Mouse (Mus musculus) stomach, embryonic 15.5 days (tissue): ENCODE results near the gene Wdr59. TPM values are rescaled to one million over a fixed set of nuclear protein-coding genes. Genes with fewer than 3 reads are reported as not detected.

ENCODE experiments used
- ATAC-seq: fragments of 200-750 bp; cut with Nextera tagmentation; 2 replicates; pipeline ENCODE4 v1.8.0; 2017; ENCODE audit warnings: low read depth, moderate number of reproducible peaks, moderate TSS enrichment; ENCODE audit not compliant: insufficient read depth, low FRiP score
- H3K27ac ChIP-seq: fragments of 300-500 bp; sonication (generic); 2 replicates; pipeline ENCODE4 v1.5.1; 2015; ENCODE audit warnings: mild to moderate bottlenecking, inconsistent platforms
- H3K27me3 ChIP-seq: fragments of 300-500 bp; sonication (generic); replicated peaks from 2 replicates; pipeline ENCODE4 v1.6.1; 2015; ENCODE audit warnings: inconsistent platforms
- H3K36me3 ChIP-seq: fragments of 300-500 bp; sonication (generic); 2 replicates; pipeline ENCODE4 v1.6.1; 2015; ENCODE audit warnings: inconsistent platforms
- H3K4me1 ChIP-seq: fragments of 300-500 bp; sonication (generic); 2 replicates; pipeline ENCODE4 v1.6.1; 2015; ENCODE audit warnings: inconsistent platforms
- H3K4me2 ChIP-seq: fragments of 300-500 bp; sonication (generic); 2 replicates; pipeline ENCODE4 v1.6.1; 2015; ENCODE audit warnings: mild to moderate bottlenecking, inconsistent platforms
- H3K4me3 ChIP-seq: fragments of 300-500 bp; sonication (generic); replicated peaks from 2 replicates; pipeline ENCODE4 v1.5.1; 2015; ENCODE audit warnings: inconsistent platforms
- H3K9ac ChIP-seq: fragments of 300-500 bp; sonication (generic); 2 replicates; pipeline ENCODE4 v1.6.1; 2015; ENCODE audit warnings: inconsistent platforms
- H3K9me3 ChIP-seq: fragments of 300-500 bp; sonication (generic); 2 replicates; pipeline ENCODE4 v1.6.1; 2016; ENCODE audit warnings: inconsistent platforms
- WGBS: fragments of 180-500 bp; shearing (Covaris S2); methylation state at CpG from one replicate; pipeline ENCODE4 v1.1.7; 2015; 5-methylcytosine and 5-hydroxymethylcytosine counted together
- polyA plus RNA-seq: library from polyadenylated mRNA; unstranded; fragments of >200 nt; fragmentation: Nextera tagmentation; extraction: Ambion mirVana; gene quantifications from 2 replicates; pipeline ENCODE4 v1.2.1, GENCODE M21; 2015

Gene Wdr59
- polyA plus RNA-seq, 1 experiment from 2014 or later, result 5.5 TPM

DNA sequence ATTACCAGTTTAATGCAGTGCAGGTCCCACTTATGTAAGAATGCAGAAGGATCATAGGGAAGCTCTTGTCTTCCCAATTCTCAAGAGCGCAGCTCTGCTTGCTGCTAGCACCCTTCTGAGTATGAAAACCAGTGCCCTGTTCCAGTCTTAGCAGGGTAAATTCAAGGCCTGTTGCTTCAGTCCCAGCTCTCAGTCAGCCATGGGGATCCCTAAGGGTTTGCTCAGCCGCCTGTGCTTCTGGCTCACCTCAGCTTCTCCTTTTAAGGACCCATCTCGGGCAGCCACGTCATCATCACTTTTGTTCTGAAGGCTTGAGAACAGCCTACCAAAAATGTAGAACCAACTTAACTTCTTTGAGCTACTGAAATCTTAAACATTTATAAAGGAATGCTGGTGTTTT lies 39.9 kb upstream of the Wdr59 start:
- no peak overlapping the region for H3K9ac ChIP-seq
- peaks cover 18% of the 10 kb centered on the region; the same call in 1 of the 2 replicates for H3K4me1 ChIP-seq
- WGBS, result 85% methylated on average over 4 of the region's 4 CpGs
- peak overlapping the region; percentile 26; the same call in 1 of the 2 replicates for H3K27ac ChIP-seq
- H3K4me3 ChIP-seq, result no peak overlapping the region
- no peaks in the 10 kb centered on the region for H3K27me3 ChIP-seq
- H3K36me3 ChIP-seq, result no peaks in the 10 kb centered on the region
- H3K4me2 ChIP-seq, result no peak overlapping the region
- H3K9me3 ChIP-seq, result no peaks in the 10 kb centered on the region
- ATAC-seq, result no peak

DNA sequence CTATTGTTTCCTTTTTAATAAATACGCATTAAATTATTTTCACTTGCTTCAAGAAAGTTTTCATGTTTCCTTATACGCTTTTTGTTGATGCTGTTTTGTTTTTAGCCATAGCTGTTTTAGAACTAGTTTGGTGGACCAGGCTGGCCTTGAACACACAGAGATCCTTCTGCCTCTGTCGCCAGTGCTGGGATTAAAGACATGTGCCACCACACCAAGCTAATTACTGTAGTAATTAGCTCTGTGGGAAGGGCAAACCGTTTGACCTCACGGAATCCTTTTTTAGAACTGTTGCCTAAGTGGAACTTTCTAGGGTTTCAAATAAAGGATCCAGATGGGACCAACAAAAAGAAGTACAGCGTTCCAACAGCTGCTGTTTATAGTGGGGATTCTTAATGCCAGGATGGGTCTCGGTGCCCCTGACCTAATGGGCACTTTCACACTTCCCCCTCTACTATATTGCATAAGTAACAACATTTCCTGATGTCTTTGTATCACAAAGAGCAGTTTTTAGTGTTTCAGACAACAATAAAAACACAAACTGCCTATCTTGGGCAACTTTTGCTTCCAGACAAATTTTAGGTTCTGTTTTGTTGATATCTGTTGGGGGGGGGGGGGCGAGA lies 29.7 kb upstream of the Wdr59 start:
- H3K9me3 ChIP-seq, result no peaks in the 10 kb centered on the region
- H3K9ac ChIP-seq, result no peak overlapping the region
- no peak overlapping the region for H3K27ac ChIP-seq
- no peak overlapping the region for H3K4me2 ChIP-seq
- H3K4me3 ChIP-seq, result no peak overlapping the region
- no peaks in the 10 kb centered on the region for H3K27me3 ChIP-seq
- 74% methylated on average over 8 of the region's 8 CpGs for WGBS
- no peaks in the 10 kb centered on the region for H3K36me3 ChIP-seq
- ATAC-seq, result no peak
- H3K4me1 ChIP-seq, result peaks cover 4% of the 10 kb centered on the region

DNA sequence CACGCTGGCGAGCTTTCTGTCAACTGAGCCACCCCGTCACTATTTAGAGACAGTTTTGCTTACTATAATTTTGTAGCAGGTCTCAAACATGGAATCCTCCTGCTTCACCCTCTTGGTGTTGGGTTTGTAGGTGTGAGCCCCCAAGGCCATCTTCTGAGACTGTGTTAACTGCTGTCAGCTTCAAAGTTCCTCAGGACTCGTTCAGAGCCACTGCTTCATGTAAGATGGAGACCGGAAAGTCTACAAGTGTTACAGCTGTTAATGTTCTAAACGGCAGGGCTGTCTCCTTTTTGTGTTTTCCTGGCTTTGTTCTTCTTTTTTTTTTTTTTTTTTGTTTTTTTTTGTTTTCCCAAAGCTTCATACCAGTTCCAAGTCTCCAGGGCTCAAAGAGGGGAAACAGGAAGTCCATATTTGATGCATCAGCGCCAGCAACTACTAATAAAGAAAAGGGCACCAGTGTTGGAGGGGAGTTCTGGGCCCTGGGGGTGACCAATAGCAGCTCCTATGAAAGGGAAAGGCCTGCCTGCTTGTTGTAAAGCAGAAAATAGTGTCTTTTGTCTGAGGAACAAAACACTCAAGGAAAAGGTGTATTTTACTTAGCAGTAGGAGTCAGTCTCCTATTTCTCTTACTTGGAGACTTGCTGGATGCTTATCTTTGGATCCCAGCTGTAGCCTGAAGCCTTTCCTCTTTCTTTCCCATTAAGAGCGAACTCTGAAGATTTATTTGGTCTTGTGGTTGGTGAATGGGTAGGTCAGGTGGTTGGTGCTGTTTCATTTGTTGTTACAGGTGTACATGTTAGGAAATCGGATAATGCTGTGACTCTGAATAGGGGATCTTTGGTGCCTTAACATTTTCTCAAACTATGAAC lies 28.3 kb upstream of the Wdr59 start:
- Histone ChIP-seq H3K27me3 (no peaks in the 10 kb centered on the region), H3K4me2 (no peak overlapping the region), H3K36me3 (no peaks in the 10 kb centered on the region), H3K9ac (no peak overlapping the region), H3K27ac (peak overlapping the region; percentile 57; the same call in 1 of the 2 replicates), H3K4me3 (no peak overlapping the region), H3K4me1 (peaks cover 8% of the 10 kb centered on the region), H3K9me3 (no peaks in the 10 kb centered on the region)
- WGBS, result 69% methylated on average over 9 of the region's 9 CpGs
- no peak for ATAC-seq

DNA sequence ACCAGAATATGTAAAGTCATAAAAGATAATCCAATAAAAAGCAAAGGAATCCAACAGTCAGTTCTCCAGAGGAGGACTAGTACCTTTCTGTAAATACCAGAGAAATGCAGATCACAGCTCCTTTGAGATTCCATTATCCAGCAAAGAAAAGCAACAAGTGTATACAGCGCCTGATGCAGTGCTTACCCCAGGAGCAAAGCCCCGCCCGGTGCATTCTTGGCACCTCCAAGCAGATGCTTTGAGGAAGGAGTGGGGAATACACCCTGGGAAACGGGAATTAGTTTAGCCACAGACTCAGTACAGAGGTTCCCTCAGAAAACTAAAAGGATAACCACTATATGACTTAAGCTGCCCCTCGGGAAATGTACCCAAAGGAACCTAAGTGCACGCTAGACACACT lies 26.3 kb upstream of the Wdr59 start:
- no peak overlapping the region for H3K9ac ChIP-seq
- no peaks in the 10 kb centered on the region for H3K9me3 ChIP-seq
- H3K4me3 ChIP-seq, result no peak overlapping the region
- peaks cover 5% of the 10 kb centered on the region; the same call in 1 of the 2 replicates for H3K4me1 ChIP-seq
- 0 out of 2 replicates have a peak, but pooled peaks cover 3% of the 10 kb centered on the region for H3K36me3 ChIP-seq
- ATAC-seq, result no peak
- no peaks in the 10 kb centered on the region for H3K27me3 ChIP-seq
- H3K27ac ChIP-seq, result no peak overlapping the region
- H3K4me2 ChIP-seq, result no peak overlapping the region
- 85% methylated on average over 6 of the region's 6 CpGs for WGBS

GRCm38 (mm10) chr8:111547144-111547543 lies 25.3 kb upstream of the Wdr59 start:
- H3K27me3 ChIP-seq, result no peaks in the 10 kb centered on the region
- peaks cover 5% of the 10 kb centered on the region; the same call in 1 of the 2 replicates for H3K4me1 ChIP-seq
- H3K4me2 ChIP-seq, result no peak overlapping the region
- 88% methylated on average over 3 of the region's 3 CpGs for WGBS
- 0 out of 2 replicates have a peak, but pooled peaks cover 3% of the 10 kb centered on the region for H3K36me3 ChIP-seq
- no peak overlapping the region for H3K4me3 ChIP-seq
- no peak for ATAC-seq
- H3K9me3 ChIP-seq, result no peaks in the 10 kb centered on the region
- no peak overlapping the region for H3K27ac ChIP-seq
- no peak overlapping the region for H3K9ac ChIP-seq

DNA sequence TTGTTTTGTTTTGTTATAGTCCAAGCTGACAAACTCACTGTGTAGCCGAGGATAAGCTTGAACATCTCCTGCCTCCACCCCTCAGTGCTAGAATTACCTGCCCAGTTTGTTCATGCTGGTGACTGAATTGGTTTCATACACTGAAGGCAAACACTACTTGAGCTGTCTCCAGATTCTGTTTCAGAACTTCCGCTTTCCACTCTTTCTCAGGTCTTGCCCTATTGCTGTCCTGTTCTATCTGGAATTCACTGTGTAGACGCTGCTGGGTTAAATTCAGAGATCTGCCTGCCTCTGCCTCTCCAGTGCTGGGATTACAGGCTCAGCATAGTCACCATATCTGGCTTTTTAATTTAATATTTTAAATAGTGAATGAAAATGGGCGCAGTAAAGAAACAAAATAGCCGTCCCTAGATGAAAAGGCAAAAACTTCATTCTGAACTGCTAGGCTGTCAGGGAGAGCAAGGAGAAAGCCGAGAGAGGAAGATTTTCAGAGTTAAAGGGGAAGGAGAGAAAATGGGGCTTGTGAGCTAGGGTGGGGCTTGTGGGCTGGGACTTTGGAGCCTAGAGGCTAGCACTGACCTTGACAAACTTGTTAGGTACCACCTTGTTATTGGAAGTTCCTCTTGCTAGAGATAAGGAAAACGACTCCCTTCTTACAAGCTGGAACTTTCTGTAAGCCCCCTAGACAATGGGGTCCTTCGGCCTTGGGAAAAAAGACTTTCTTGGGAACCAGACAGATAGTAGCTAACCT lies 23.7 kb upstream of the Wdr59 start:
- ATAC-seq, result no peak
- WGBS, result 74% methylated on average over 8 of the region's 8 CpGs

GRCm38 (mm10) chr8:111543712-111544380 lies 22.0 kb upstream of the Wdr59 start:
- no peak for ATAC-seq
- 0 out of 2 replicates have a peak, but pooled peaks cover 3% of the 10 kb centered on the region for H3K36me3 ChIP-seq
- no peak overlapping the region for H3K9ac ChIP-seq
- no peak overlapping the region for H3K4me2 ChIP-seq
- H3K27me3 ChIP-seq, result no peaks in the 10 kb centered on the region
- no peaks in the 10 kb centered on the region for H3K9me3 ChIP-seq
- H3K27ac ChIP-seq, result no peak overlapping the region
- peaks cover 23% of the 10 kb centered on the region for H3K4me1 ChIP-seq
- no peak overlapping the region for H3K4me3 ChIP-seq
- WGBS, result 89% methylated on average over 9 of the region's 9 CpGs

More for the DNA sequence above, 23.7 kb upstream of the Wdr59 start:
- H3K27me3 ChIP-seq, result no peaks in the 10 kb centered on the region
- no peak overlapping the region for H3K4me2 ChIP-seq
- no peaks in the 10 kb centered on the region for H3K9me3 ChIP-seq
- no peak overlapping the region for H3K9ac ChIP-seq
- H3K4me3 ChIP-seq, result no peak overlapping the region
- H3K36me3 ChIP-seq, result 0 out of 2 replicates have a peak, but pooled peaks cover 3% of the 10 kb centered on the region
- peaks cover 13% of the 10 kb centered on the region for H3K4me1 ChIP-seq
- H3K27ac ChIP-seq, result no peak overlapping the region

DNA sequence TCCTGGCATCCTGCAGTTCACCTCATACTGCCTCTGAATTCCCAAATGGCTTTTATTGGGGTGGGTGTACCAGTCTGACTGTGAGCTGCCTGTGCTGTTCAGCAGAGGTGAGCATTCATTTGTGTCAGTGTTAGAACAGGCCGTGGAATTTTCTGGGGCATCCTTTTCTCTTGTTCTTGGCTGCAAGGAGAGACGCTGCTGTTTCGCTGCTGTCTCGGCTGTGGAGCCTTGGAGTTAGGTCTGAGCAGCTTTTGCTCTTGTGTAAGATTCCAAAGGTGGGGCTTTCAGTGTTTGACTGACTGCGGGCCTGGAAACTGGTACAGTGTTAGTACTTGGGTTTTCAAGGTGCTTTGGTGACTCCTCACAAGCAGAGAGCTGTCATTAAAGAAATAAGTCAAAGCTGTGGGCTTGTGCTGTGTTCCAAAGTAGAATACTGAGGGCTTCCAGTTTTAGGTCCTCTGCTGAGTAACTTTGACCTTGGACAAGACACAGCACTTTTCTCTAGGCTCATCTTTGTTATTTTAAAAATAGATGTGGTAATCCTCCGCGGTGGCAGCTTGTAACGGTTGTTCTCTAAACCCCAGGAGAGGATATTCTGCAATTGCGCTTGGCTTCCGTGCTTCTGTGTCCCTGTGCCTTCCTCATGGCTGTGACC lies 17.7 kb upstream of the Wdr59 start:
- Histone ChIP-seq H3K4me1 (peaks cover 31% of the 10 kb centered on the region), H3K4me3 (no peak overlapping the region), H3K36me3 (0 out of 2 replicates have a peak, but pooled peaks cover 3% of the 10 kb centered on the region), H3K27ac (peak overlapping the region; percentile 21; the same call in 1 of the 2 replicates), H3K27me3 (no peaks in the 10 kb centered on the region), H3K9me3 (no peaks in the 10 kb centered on the region), H3K4me2 (peak overlapping the region; percentile 37), H3K9ac (no peak overlapping the region)
- WGBS, result 59% methylated on average over 10 of the region's 10 CpGs
- ATAC-seq, result no peak

GRCm38 (mm10) chr8:111538194-111538593 lies 16.3 kb upstream of the Wdr59 start:
- Histone ChIP-seq H3K9me3 (no peaks in the 10 kb centered on the region), H3K36me3 (no peaks in the 10 kb centered on the region), H3K4me3 (peak overlapping the region; percentile 94), H3K27ac (no peak overlapping the region), H3K9ac (no peak overlapping the region), H3K4me2 (peak overlapping the region; percentile 83), H3K27me3 (no peaks in the 10 kb centered on the region), H3K4me1 (peaks cover 31% of the 10 kb centered on the region)
- 12% methylated on average over 2 of the region's 2 CpGs for WGBS
- no peak for ATAC-seq

DNA sequence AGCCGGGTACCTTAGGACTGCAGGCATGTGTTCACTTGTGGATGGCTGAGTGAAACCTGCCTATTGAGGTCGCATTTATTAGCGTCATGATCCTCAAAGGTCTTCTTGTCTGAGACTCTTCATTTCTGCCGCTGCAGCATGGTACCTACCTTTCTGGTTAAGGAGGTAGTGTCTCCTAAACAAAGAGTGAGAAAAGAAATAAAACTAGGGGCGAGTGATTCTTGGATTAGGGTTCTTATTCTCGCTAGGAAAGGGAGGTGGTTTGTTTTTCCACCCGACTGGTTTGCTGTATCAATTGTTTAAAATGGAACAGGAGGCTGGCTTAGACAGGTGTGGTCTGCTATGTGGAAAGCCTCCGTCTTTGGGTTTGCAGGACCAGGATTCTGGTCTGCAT lies 15.9 kb upstream of the Wdr59 start:
- 7% methylated on average over 8 of the region's 8 CpGs for WGBS
- H3K27ac ChIP-seq, result peak overlapping the region; percentile 91
- no peak for ATAC-seq

More for the DNA sequence above, 15.9 kb upstream of the Wdr59 start:
- no peaks in the 10 kb centered on the region for H3K27me3 ChIP-seq
- H3K36me3 ChIP-seq, result no peaks in the 10 kb centered on the region
- H3K4me2 ChIP-seq, result peak overlapping the region; percentile 83
- peak overlapping the region; percentile 93 for H3K9ac ChIP-seq
- peak overlapping the region; percentile 94 for H3K4me3 ChIP-seq
- H3K4me1 ChIP-seq, result peaks cover 31% of the 10 kb centered on the region
- H3K9me3 ChIP-seq, result no peaks in the 10 kb centered on the region
